In the genomic region with DNA sequence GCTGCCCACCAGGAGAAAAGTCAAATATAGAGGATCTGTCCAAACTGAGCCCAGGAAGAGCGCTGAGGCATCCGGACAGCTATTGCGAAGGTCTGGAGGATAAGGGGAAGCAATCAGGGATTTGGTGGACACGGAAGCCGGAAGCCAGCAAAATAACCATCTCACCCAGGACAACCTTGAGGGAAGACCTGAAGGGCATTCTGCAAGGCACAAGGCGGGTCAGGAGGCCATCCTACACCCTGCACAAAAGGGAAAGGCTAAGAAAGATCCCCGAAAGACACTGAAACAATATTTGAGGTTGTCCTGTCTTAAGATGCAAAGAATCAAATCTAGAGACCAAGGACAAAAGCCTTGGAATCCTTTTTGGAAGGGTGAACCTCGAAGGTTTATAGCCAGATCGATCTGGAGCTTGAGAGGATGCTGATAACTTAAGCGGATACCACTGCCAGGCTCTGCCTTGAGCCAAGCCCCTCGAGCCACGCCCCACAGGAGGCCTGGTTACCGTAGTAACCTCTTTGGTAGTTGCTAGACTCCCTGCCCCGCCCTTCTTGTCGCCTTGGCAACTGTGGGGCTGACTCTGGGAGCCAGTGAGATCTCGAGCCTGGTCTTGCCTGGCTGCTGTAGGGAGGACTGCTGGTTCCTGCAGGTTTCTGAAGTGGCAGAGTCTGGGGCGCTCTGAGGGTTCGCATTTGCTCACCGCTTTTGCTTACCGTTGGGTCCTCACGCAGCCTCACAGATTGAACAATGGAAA, we compare ENCODE assay signal across 8 mouse cellular contexts. TPM values are rescaled to one million over a fixed set of nuclear protein-coding genes. Genes with fewer than 3 reads are reported as not detected.
DNase-seq lines count a peak whose midpoint lies in the region; ATAC-seq and TF ChIP-seq lines count a peak whose summit lies in the region.

No protein-coding gene starts in this region.

- H3K9me3 ChIP-seq in intestine, postnatal 0 days (ENCODE audit: control insufficient read depth): no peaks in the 10 kb centered on the region
- no peaks in the 10 kb centered on the region for H3K9me3 ChIP-seq in midbrain, embryonic 12.5 days
- no peaks in the 10 kb centered on the region for H3K9me3 ChIP-seq in stomach, postnatal 0 days (ENCODE audit: control insufficient read depth, low read length)

- H3K4me2 ChIP-seq in intestine, postnatal 0 days (replicated peaks; ENCODE audit: low read depth): peak overlapping the region; percentile 59
- peak overlapping the region; percentile 74 for H3K4me2 ChIP-seq in midbrain, embryonic 12.5 days (replicated peaks)
- peak overlapping the region; percentile 55 for H3K4me2 ChIP-seq in stomach, postnatal 0 days (replicated peaks; ENCODE audit: low read depth)

- peaks cover 3% of the 10 kb centered on the region; the same call in 1 of the 2 replicates for H3K4me1 ChIP-seq in intestine, postnatal 0 days (replicated peaks; ENCODE audit: control insufficient read depth, insufficient read depth, low read length)
- H3K4me1 ChIP-seq in midbrain, embryonic 12.5 days: peaks cover 8% of the 10 kb centered on the region
- no peaks in the 10 kb centered on the region for H3K4me1 ChIP-seq in stomach, postnatal 0 days (replicated peaks; ENCODE audit: control insufficient read depth, insufficient read depth)

- 23% methylated on average over 21 of the region's 21 CpGs for WGBS in intestine, postnatal 0 days
- WGBS in midbrain, embryonic 12.5 days: 21% methylated on average over 21 of the region's 21 CpGs
- 25% methylated on average over 21 of the region's 21 CpGs for WGBS in stomach, postnatal 0 days

- H3K4me3 ChIP-seq in intestine, postnatal 0 days (ENCODE audit: low read depth, low read length): peak overlapping the region; percentile 13
- H3K4me3 ChIP-seq in midbrain, embryonic 12.5 days: peak overlapping the region; percentile 47
- peak overlapping the region; percentile 27 for H3K4me3 ChIP-seq in stomach, postnatal 0 days (ENCODE audit: low read depth, low read length)

- peak; percentile 73 for DNase-seq in ovary, postnatal 36 days (ENCODE audit: low spot score)
- DNase-seq in ovary, postnatal 14 days (ENCODE audit: low spot score): no peak
- peak; percentile 69 to 75 for DNase-seq in cerebellum, postnatal 36 days
- peak; percentile 58 for DNase-seq in gastrocnemius, postnatal 14 days
- peak; percentile 94 for DNase-seq in left cerebral cortex, postnatal 4 days
- DNase-seq in stomach, postnatal 0 days (ENCODE audit: low spot score): peak; percentile 83

- no peaks in the 10 kb centered on the region; the same call in 1 of the 2 replicates for H3K27me3 ChIP-seq in intestine, postnatal 0 days (replicated peaks; ENCODE audit: control insufficient read depth, insufficient read depth, low read length)
- H3K27me3 ChIP-seq in midbrain, embryonic 12.5 days: no peaks in the 10 kb centered on the region
- H3K27me3 ChIP-seq in stomach, postnatal 0 days (ENCODE audit: control insufficient read depth, insufficient read depth, low read length): no peaks in the 10 kb centered on the region

- no peak for TF ChIP-seq CTCF in intestine, postnatal 0 days (IDR thresholded peaks at IDR 0.05; ENCODE audit: low read depth)
- TF ChIP-seq CTCF in stomach, postnatal 0 days (IDR thresholded peaks at IDR 0.05; ENCODE audit: low read depth): 0 out of 2 replicates have a peak, but pooled peaks have one; percentile 2

- H3K27ac ChIP-seq in intestine, postnatal 0 days (ENCODE audit: low read depth, low read length): no peak overlapping the region
- H3K27ac ChIP-seq in midbrain, embryonic 12.5 days (replicated peaks): peak overlapping the region; percentile 76
- H3K27ac ChIP-seq in stomach, postnatal 0 days (replicated peaks): no peak overlapping the region

- H3K36me3 ChIP-seq in intestine, postnatal 0 days (ENCODE audit: control insufficient read depth, insufficient read depth): no peaks in the 10 kb centered on the region
- H3K36me3 ChIP-seq in midbrain, embryonic 12.5 days: no peaks in the 10 kb centered on the region
- no peaks in the 10 kb centered on the region for H3K36me3 ChIP-seq in stomach, postnatal 0 days (ENCODE audit: control insufficient read depth, insufficient read depth, low read length)

- no peak for TF ChIP-seq EP300 in stomach, postnatal 0 days (optimal IDR thresholded peaks at IDR 0.05)

- intact Hi-C loops in gastrocnemius, postnatal 14 days (cut with DNase I; ENCODE audit: low total_unique reads): no loop called here
- intact Hi-C loops in left cerebral cortex, postnatal 4 days (cut with DNase I): no loop called here

- no peak overlapping the region for H3K9ac ChIP-seq in intestine, postnatal 0 days (ENCODE audit: low read depth, low read length)
- peak overlapping the region; percentile 52 for H3K9ac ChIP-seq in midbrain, embryonic 12.5 days (replicated peaks)
- H3K9ac ChIP-seq in stomach, postnatal 0 days (ENCODE audit: low read length): peak overlapping the region; percentile 41; the same call in 1 of the 2 replicates

- ATAC-seq in intestine, postnatal 0 days: peak; percentile 69
- ATAC-seq in midbrain, embryonic 12.5 days (ENCODE audit: low FRiP score, low read depth): peak; percentile 99
- ATAC-seq in stomach, postnatal 0 days (ENCODE audit: low FRiP score, low TSS enrichment): peak; percentile 90

RNA-seq across cellular contexts. Expression of a gene that starts 13.1 kb away (rescaled TPM):
- total RNA-seq in gastrocnemius, postnatal 14 days (2021): 1 to 10 TPM; 1.4 to 5.7 TPM
- polyA plus RNA-seq in intestine, postnatal 0 days (2015; fragmentation: Nextera tagmentation; extraction: Ambion mirVana): 7.7 and 8.3 TPM in 2 replicates
- 100 to 1,000 TPM; 715 to 768 TPM for total RNA-seq in left cerebral cortex, postnatal 4 days (2021)
- 125 and 126 TPM in 2 replicates for polyA plus RNA-seq in midbrain, embryonic 12.5 days (2016; fragmentation: Nextera tagmentation; extraction: Ambion mirVana)
- polyA plus RNA-seq in stomach, postnatal 0 days (2015; fragmentation: Nextera tagmentation; extraction: Ambion mirVana): 7.7 and 9.6 TPM in 2 replicates

RNA-seq across cellular contexts. Expression of a gene that starts 20.2 kb away (rescaled TPM):
- total RNA-seq in gastrocnemius, postnatal 14 days (2021): not detected
- 3.2 and 3.5 TPM in 2 replicates for polyA plus RNA-seq in intestine, postnatal 0 days (2015; fragmentation: Nextera tagmentation; extraction: Ambion mirVana)
- total RNA-seq in left cerebral cortex, postnatal 4 days (2021): not detected
- polyA plus RNA-seq in midbrain, embryonic 12.5 days (2016; fragmentation: Nextera tagmentation; extraction: Ambion mirVana): not detected in 2 replicates
- 0.48 and 0.55 TPM in 2 replicates for polyA plus RNA-seq in stomach, postnatal 0 days (2015; fragmentation: Nextera tagmentation; extraction: Ambion mirVana)

RNA-seq across cellular contexts. Expression of a gene that starts 45.9 kb away (rescaled TPM):
- total RNA-seq in gastrocnemius, postnatal 14 days (2021): not detected
- 22.5 and 24.3 TPM in 2 replicates for polyA plus RNA-seq in intestine, postnatal 0 days (2015; fragmentation: Nextera tagmentation; extraction: Ambion mirVana)
- not detected for total RNA-seq in left cerebral cortex, postnatal 4 days (2021)
- polyA plus RNA-seq in midbrain, embryonic 12.5 days (2016; fragmentation: Nextera tagmentation; extraction: Ambion mirVana): 0.25 and 0.32 TPM in 2 replicates
- polyA plus RNA-seq in stomach, postnatal 0 days (2015; fragmentation: Nextera tagmentation; extraction: Ambion mirVana): 27.8 and 34.3 TPM in 2 replicates

RNA-seq across cellular contexts. Expression of a gene that starts 53.6 kb away (rescaled TPM):
- not detected for total RNA-seq in gastrocnemius, postnatal 14 days (2021)
- polyA plus RNA-seq in intestine, postnatal 0 days (2015; fragmentation: Nextera tagmentation; extraction: Ambion mirVana): 0.04 TPM in 1 of 2 replicates, not detected in the other
- total RNA-seq in left cerebral cortex, postnatal 4 days (2021): under 1 TPM; 0.91 to 0.94 TPM
- polyA plus RNA-seq in midbrain, embryonic 12.5 days (2016; fragmentation: Nextera tagmentation; extraction: Ambion mirVana): 0.16 and 0.18 TPM in 2 replicates
- polyA plus RNA-seq in stomach, postnatal 0 days (2015; fragmentation: Nextera tagmentation; extraction: Ambion mirVana): 0.04 and 0.06 TPM in 2 replicates

Comparison
In these comparisons a context has a peak if more than half of its experiments do, and no peak if none do; other contexts are left out.
1. RNA of a gene that starts 13.1 kb away (polyA plus RNA-seq): 125 to 126 TPM in midbrain, embryonic 12.5 days; 7.7 to 8.3 TPM in intestine, postnatal 0 days and 7.7 to 9.6 TPM in stomach, postnatal 0 days; every median in the first group is over 10 times any median in the second.
2. RNA of a gene that starts 45.9 kb away (polyA plus RNA-seq): 27.8 to 34.3 TPM in stomach, postnatal 0 days and 22.5 to 24.3 TPM in intestine, postnatal 0 days; 0.25 to 0.32 TPM in midbrain, embryonic 12.5 days; every median in the first group is over 10 times any median in the second.
3. Peak in every context shown above with its lines, with median percentiles within 50 percentile points of each other: ATAC-seq, H3K4me2 ChIP-seq and H3K4me3 ChIP-seq.